Mouse (Mus musculus) heart, embryonic 13.5 days (tissue): ENCODE results near the gene Kiz. TPM values are rescaled to one million over a fixed set of nuclear protein-coding genes. Genes with fewer than 3 reads are reported as not detected.

Experiments
- ATAC-seq: fragments of 200-750 bp; cut with Nextera tagmentation; 2 replicates; pipeline ENCODE4 v1.8.0; 2017; ENCODE audit warnings: moderate TSS enrichment; ENCODE audit not compliant: insufficient number of reproducible peaks, low FRiP score, low TSS enrichment; ENCODE audit errors: extremely low read depth
- H3K27ac ChIP-seq: fragments of 300-500 bp; sonication (generic); replicated peaks from 2 replicates; pipeline ENCODE4 v1.5.1; 2015; ENCODE audit warnings: moderate library complexity, mild to moderate bottlenecking, inconsistent platforms
- H3K27me3 ChIP-seq: fragments of 300-500 bp; sonication (generic); replicated peaks from 2 replicates; pipeline ENCODE4 v1.6.1; 2015; ENCODE audit warnings: mild to moderate bottlenecking, inconsistent platforms
- H3K36me3 ChIP-seq: fragments of 300-500 bp; sonication (generic); 2 replicates; pipeline ENCODE4 v1.6.1; 2015; ENCODE audit warnings: mild to moderate bottlenecking, inconsistent platforms
- H3K4me1 ChIP-seq: fragments of 300-500 bp; sonication (generic); 2 replicates; pipeline ENCODE4 v1.6.1; 2015; ENCODE audit warnings: inconsistent platforms
- H3K4me2 ChIP-seq: fragments of 300-500 bp; sonication (generic); 2 replicates; pipeline ENCODE4 v1.6.1; 2015; ENCODE audit warnings: inconsistent platforms, mild to moderate bottlenecking, moderate library complexity
- H3K4me3 ChIP-seq: fragments of 300-500 bp; sonication (generic); 2 replicates; pipeline ENCODE4 v1.5.1; 2015; ENCODE audit warnings: moderate library complexity, mild to moderate bottlenecking, inconsistent platforms
- H3K9ac ChIP-seq: fragments of 300-500 bp; sonication (generic); 2 replicates; pipeline ENCODE4 v1.6.1; 2015; ENCODE audit warnings: inconsistent platforms, mild to moderate bottlenecking, moderate library complexity
- H3K9me3 ChIP-seq: fragments of 300-500 bp; sonication (generic); 2 replicates; pipeline ENCODE4 v1.6.1; 2016; ENCODE audit warnings: inconsistent platforms
- WGBS: fragments of 180-500 bp; shearing (Covaris S2); methylation state at CpG from one replicate; pipeline ENCODE4 v1.1.7; 2015; ENCODE audit warnings: mixed read lengths; 5-methylcytosine and 5-hydroxymethylcytosine counted together
- polyA plus RNA-seq: library from polyadenylated mRNA; unstranded; fragments of >200 nt; fragmentation: Nextera tagmentation; extraction: Ambion mirVana; gene quantifications from 2 replicates; pipeline ENCODE4 v1.2.1, GENCODE M21; 2015

The Kiz gene
- polyA plus RNA-seq, 1 experiment from 2014 or later, result 25.2 TPM

DNA sequence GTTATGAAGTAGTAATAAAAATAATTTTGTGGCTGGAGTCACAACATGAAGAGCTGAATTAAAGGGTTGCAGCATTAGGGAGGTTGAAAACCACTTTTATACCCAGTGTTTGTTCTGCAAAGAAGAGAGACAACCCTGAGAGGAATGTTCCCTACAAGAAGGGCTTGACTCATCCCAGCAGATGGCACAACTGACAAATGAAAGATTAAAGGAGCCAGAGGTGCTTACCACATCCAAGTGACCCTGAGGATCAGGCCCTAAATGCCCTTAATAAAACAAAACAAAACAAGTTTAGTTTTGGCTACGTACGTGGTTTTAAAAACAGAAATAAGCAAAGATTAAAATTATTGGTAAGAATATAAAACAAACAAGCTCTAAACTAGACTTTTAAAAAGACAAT, 129.2 kb downstream of the Kiz start:
- Histone ChIP-seq H3K4me3 (no peak overlapping the region), H3K27me3 (no peaks in the 10 kb centered on the region), H3K4me2 (no peak overlapping the region), H3K4me1 (peaks cover 16% of the 10 kb centered on the region), H3K9me3 (0 out of 2 replicates have a peak, but pooled peaks cover 4% of the 10 kb centered on the region), H3K9ac (no peak overlapping the region), H3K27ac (peak overlapping the region; percentile 52; the same call in 1 of the 2 replicates), H3K36me3 (no peaks in the 10 kb centered on the region)
- no peak for ATAC-seq
- WGBS, result 87% methylated on average over 2 of the region's 2 CpGs

DNA sequence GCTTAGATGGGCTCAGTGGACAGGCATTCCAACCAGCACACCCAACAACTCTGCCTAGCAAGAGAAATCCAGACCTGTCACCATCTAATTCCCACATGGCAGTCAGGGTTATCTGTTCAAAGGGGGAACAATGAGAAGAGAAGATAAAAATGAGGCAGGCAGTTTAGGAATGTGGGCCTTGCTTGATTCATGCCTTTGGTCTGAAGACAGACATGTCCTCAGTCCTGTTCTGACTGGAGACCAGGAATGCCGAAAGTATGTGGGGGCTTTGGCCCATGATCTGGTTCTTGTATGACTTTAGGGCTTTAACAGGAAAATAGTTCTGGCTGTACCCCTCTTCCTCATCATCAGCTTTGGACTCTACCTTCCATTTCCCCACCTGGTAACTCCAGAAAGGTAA, 130.1 kb downstream of the Kiz start:
- Histone ChIP-seq H3K27ac (peak overlapping the region; percentile 52), H3K9ac (no peak overlapping the region), H3K4me1 (peaks cover 16% of the 10 kb centered on the region), H3K4me3 (no peak overlapping the region), H3K27me3 (no peaks in the 10 kb centered on the region), H3K4me2 (no peak overlapping the region), H3K36me3 (no peaks in the 10 kb centered on the region), H3K9me3 (0 out of 2 replicates have a peak, but pooled peaks cover 4% of the 10 kb centered on the region)
- 36% methylated on average over 1 of the region's 1 CpGs for WGBS
- no peak for ATAC-seq

GRCm38 (mm10) chr2:146986429-146986828, 130.8 kb downstream of the Kiz start:
- ATAC-seq, result no peak
- Histone ChIP-seq H3K9me3 (0 out of 2 replicates have a peak, but pooled peaks cover 4% of the 10 kb centered on the region), H3K9ac (no peak overlapping the region), H3K4me3 (no peak overlapping the region), H3K4me1 (peaks cover 16% of the 10 kb centered on the region), H3K36me3 (no peaks in the 10 kb centered on the region), H3K27me3 (no peaks in the 10 kb centered on the region), H3K4me2 (no peak overlapping the region), H3K27ac (peak overlapping the region; percentile 52)

DNA sequence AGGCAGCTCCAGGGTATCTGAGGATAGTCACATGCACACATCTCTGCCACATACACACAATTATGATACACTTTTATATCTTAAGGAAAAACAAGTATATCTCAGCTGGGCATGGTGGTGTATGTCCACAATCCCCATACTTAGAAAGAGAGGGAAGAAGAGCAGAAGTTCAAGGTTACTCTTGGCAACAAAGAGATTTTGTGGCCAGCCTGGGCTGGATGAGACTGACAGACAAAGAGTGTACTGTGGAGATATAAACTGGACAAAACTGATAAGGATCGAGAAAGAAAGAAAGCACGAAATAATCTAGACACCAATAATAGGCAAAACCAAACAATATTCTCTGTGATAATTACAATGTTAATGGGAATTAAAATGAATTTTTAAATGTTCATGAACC, 151.6 kb downstream of the Kiz start:
- WGBS, result 76% methylated on average over 2 of the region's 2 CpGs
- H3K27me3 ChIP-seq, result no peaks in the 10 kb centered on the region
- H3K36me3 ChIP-seq, result no peaks in the 10 kb centered on the region

DNA sequence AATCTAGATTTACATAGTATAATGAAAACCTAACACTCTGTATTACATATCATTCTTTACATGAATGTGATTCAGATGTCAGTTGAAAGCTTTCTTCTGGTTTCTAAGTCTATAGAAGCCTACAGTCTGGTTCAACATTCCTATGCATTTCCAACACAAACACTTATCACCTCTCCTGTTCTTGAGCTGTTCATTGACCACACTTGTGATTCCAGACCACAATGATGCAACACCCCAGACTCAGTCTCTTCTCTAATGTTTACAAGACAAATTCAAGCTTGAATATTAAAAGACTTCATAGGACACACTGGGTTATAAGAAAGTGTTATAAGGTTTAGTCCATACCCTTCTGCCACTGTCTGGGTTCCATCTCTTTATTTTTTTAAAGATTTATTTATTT, 153.4 kb downstream of the Kiz start:
- H3K27ac ChIP-seq, result no peak overlapping the region
- H3K36me3 ChIP-seq, result no peaks in the 10 kb centered on the region
- no peaks in the 10 kb centered on the region for H3K9me3 ChIP-seq
- peaks cover 10% of the 10 kb centered on the region for H3K4me1 ChIP-seq
- H3K4me3 ChIP-seq, result no peak overlapping the region
- H3K4me2 ChIP-seq, result no peak overlapping the region
- no peak overlapping the region for H3K9ac ChIP-seq
- no peaks in the 10 kb centered on the region for H3K27me3 ChIP-seq
- no peak for ATAC-seq

More for the DNA sequence above, 151.6 kb downstream of the Kiz start:
- no peak for ATAC-seq
- peaks cover 10% of the 10 kb centered on the region for H3K4me1 ChIP-seq
- H3K4me3 ChIP-seq, result no peak overlapping the region
- H3K9ac ChIP-seq, result no peak overlapping the region
- H3K4me2 ChIP-seq, result no peak overlapping the region
- no peaks in the 10 kb centered on the region for H3K9me3 ChIP-seq
- no peak overlapping the region for H3K27ac ChIP-seq

DNA sequence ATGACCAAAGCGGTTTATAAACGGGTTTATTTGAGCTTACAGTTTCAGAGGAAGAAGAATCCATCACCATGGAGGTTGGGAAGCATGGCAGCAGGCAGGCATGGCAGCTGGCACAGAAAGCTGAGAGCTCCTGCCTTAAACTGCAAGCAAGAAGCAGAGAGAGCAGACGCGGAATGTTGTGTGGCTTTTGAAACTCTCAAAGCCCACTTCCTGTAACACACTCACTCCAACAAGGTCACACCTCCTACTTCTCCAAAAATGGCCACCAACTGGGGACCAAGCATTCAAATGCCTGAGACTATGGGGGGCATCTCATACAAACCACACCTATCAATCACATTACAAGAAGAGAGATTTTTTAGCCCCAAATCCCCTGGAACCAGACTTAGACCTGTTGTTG, 154.5 kb downstream of the Kiz start:
- 95% methylated on average over 4 of the region's 4 CpGs for WGBS
- H3K9ac ChIP-seq, result no peak overlapping the region
- H3K4me2 ChIP-seq, result no peak overlapping the region
- H3K27me3 ChIP-seq, result no peaks in the 10 kb centered on the region
- H3K4me3 ChIP-seq, result no peak overlapping the region
- H3K27ac ChIP-seq, result no peak overlapping the region
- H3K4me1 ChIP-seq, result peaks cover 21% of the 10 kb centered on the region
- H3K36me3 ChIP-seq, result no peaks in the 10 kb centered on the region
- H3K9me3 ChIP-seq, result no peaks in the 10 kb centered on the region
- ATAC-seq, result no peak

GRCm38 (mm10) chr2:147010952-147011351, 155.3 kb downstream of the Kiz start:
- no peaks in the 10 kb centered on the region for H3K27me3 ChIP-seq
- H3K36me3 ChIP-seq, result 0 out of 2 replicates have a peak, but pooled peaks cover 3% of the 10 kb centered on the region
- no peak overlapping the region for H3K9ac ChIP-seq
- 91% methylated on average over 9 of the region's 9 CpGs for WGBS
- no peak for ATAC-seq
- no peak overlapping the region for H3K4me2 ChIP-seq
- H3K9me3 ChIP-seq, result no peaks in the 10 kb centered on the region
- H3K4me1 ChIP-seq, result peaks cover 26% of the 10 kb centered on the region
- H3K27ac ChIP-seq, result no peak overlapping the region
- no peak overlapping the region for H3K4me3 ChIP-seq

- 59% methylated on average over 3 of the region's 3 CpGs for WGBS
- Histone ChIP-seq H3K4me2 (peak overlapping the region; percentile 82), H3K36me3 (peaks cover 7% of the 10 kb centered on the region), H3K4me1 (peaks cover 26% of the 10 kb centered on the region), H3K9me3 (no peaks in the 10 kb centered on the region), H3K9ac (peak overlapping the region; percentile 95), H3K27ac (peak overlapping the region; percentile 99), H3K4me3 (peak overlapping the region; percentile 91), H3K27me3 (no peaks in the 10 kb centered on the region)
- ATAC-seq, result no peak
These were observed 155.9 kb downstream of the Kiz start for GRCm38 (mm10) chr2:147011474-147012140.

- H3K27me3 ChIP-seq, result no peaks in the 10 kb centered on the region
- 46% methylated on average over 7 of the region's 7 CpGs for WGBS
- H3K36me3 ChIP-seq, result peaks cover 8% of the 10 kb centered on the region
- H3K4me1 ChIP-seq, result peaks cover 26% of the 10 kb centered on the region
- peak overlapping the region; percentile 91 for H3K4me3 ChIP-seq
- H3K4me2 ChIP-seq, result peak overlapping the region; percentile 82
- ATAC-seq, result no peak
- peak overlapping the region; percentile 95 for H3K9ac ChIP-seq
- H3K9me3 ChIP-seq, result no peaks in the 10 kb centered on the region
- peak overlapping the region; percentile 99 for H3K27ac ChIP-seq
These were observed 156.5 kb downstream of the Kiz start for GRCm38 (mm10) chr2:147012141-147012622.

DNA sequence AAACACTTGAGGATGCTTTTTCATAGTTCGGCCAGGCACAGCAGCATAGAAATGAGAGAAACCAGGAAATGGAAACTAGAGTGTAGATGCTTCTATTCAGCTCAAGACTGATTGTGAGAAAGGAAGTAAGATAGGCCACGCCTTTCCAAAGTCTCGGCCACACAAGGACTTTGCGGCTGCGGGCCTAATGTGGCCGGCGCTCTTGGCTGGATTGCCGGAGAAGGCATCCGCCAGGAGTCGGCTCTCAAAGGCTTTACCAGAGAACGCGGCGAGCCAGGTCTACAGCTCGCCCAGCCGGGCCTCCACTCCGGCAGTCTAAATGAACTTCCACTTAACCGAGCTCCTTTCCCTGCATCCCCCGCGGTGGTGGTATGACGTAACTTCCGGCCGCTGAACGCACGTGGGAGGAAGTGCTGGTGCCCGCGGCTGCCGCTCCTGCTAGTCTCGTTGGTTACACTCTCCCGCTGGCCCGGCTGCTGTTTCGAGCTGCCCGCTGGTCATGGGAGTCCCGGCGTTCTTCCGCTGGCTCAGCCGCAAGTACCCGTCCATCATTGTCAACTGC, 157.0 kb downstream of the Kiz start, which contains the start of gene Xrn2:
Gene Xrn2, plus strand, starts transcription at position 374 of the 562 bp plus-strand sequence.
- Histone ChIP-seq H3K9ac (peak within 1 kb of the TSS; percentile 95), H3K36me3 (peaks cover 8% of the 10 kb centered on the region), H3K4me1 (peaks cover 26% of the 10 kb centered on the region), H3K27me3 (no peaks in the 10 kb centered on the region), H3K4me2 (peak within 1 kb of the TSS; percentile 82), H3K4me3 (peak within 1 kb of the TSS; percentile 91), H3K9me3 (no peaks in the 10 kb centered on the region), H3K27ac (peak within 1 kb of the TSS; percentile 99)
- under 1% methylated on average over 37 of the region's 37 CpGs for WGBS
- ATAC-seq, result peak; percentile 86

- Histone ChIP-seq H3K4me3 (peak overlapping the region; percentile 91), H3K36me3 (peaks cover 8% of the 10 kb centered on the region), H3K9ac (peak overlapping the region; percentile 95), H3K9me3 (no peaks in the 10 kb centered on the region), H3K27me3 (no peaks in the 10 kb centered on the region), H3K4me1 (peaks cover 26% of the 10 kb centered on the region), H3K27ac (peak overlapping the region; percentile 99), H3K4me2 (peak overlapping the region; percentile 82)
- peak; percentile 85 for ATAC-seq
- WGBS, result under 1% methylated on average over 50 of the region's 59 CpGs
These were observed 157.7 kb downstream of the Kiz start for GRCm38 (mm10) chr2:147013194-147013969.
